Mouse (Mus musculus): ENCODE results near the gene Ube2j2. TPM values are rescaled to one million over a fixed set of nuclear protein-coding genes. Genes with fewer than 3 reads are reported as not detected.

Gene Ube2j2
- polyA plus RNA-seq, 1 experiment: 71.8 TPM

GRCm38 (mm10) chr4:155969043-155969653, 25.5 kb downstream of the Ube2j2 start:
- WGBS: 68% methylated on average over 13 of the region's 13 CpGs

GRCm38 (mm10) chr4:155970286-155970685, 26.7 kb downstream of the Ube2j2 start:
- TF ChIP-seq CTCF (IDR thresholded peaks at IDR 0.05; ENCODE audit: control insufficient read depth, insufficient read depth, low read length) (no peak), POLR2A (IDR thresholded peaks at IDR 0.05; ENCODE audit: borderline replicate concordance, control insufficient read depth, low read depth, low read length) (no peak)
- Histone ChIP-seq H3K27ac (ENCODE audit: control insufficient read depth, insufficient read depth, low read depth, low read length, poor library complexity) (no peak overlapping the region), H3K4me3 (replicated peaks; ENCODE audit: control insufficient read depth, low read depth, low read length) (no peak overlapping the region), H3K4me1 (ENCODE audit: control insufficient read depth, insufficient read depth, low read length) (no peaks in the 10 kb centered on the region)
- WGBS: 59% methylated on average over 5 of the region's 5 CpGs

More at GRCm38 (mm10) chr4:155969043-155969653, 25.5 kb downstream of the Ube2j2 start:
- Histone ChIP-seq H3K4me3 (replicated peaks; ENCODE audit: control insufficient read depth, low read depth, low read length) (no peak overlapping the region), H3K4me1 (ENCODE audit: control insufficient read depth, insufficient read depth, low read length) (no peaks in the 10 kb centered on the region), H3K27ac (ENCODE audit: control insufficient read depth, insufficient read depth, low read depth, low read length, poor library complexity) (no peak overlapping the region)
- TF ChIP-seq CTCF (IDR thresholded peaks at IDR 0.05; ENCODE audit: control insufficient read depth, insufficient read depth, low read length) (no peak), POLR2A (IDR thresholded peaks at IDR 0.05; ENCODE audit: borderline replicate concordance, control insufficient read depth, low read depth, low read length) (no peak)

GRCm38 (mm10) chr4:155972651-155973050, 29.0 kb downstream of the Ube2j2 start:
- 88% methylated on average over 6 of the region's 6 CpGs for WGBS
- Histone ChIP-seq H3K27ac (ENCODE audit: control insufficient read depth, insufficient read depth, low read depth, low read length, poor library complexity) (no peak overlapping the region), H3K4me1 (ENCODE audit: control insufficient read depth, insufficient read depth, low read length) (no peaks in the 10 kb centered on the region), H3K4me3 (replicated peaks; ENCODE audit: control insufficient read depth, low read depth, low read length) (no peak overlapping the region)
- no peak for TF ChIP-seq CTCF (IDR thresholded peaks at IDR 0.05; ENCODE audit: control insufficient read depth, insufficient read depth, low read length)
- TF ChIP-seq POLR2A (IDR thresholded peaks at IDR 0.05; ENCODE audit: borderline replicate concordance, control insufficient read depth, low read depth, low read length): no peak

- WGBS: 76% methylated on average over 2 of the region's 2 CpGs
- TF ChIP-seq CTCF (IDR thresholded peaks at IDR 0.05; ENCODE audit: control insufficient read depth, insufficient read depth, low read length) (no peak), POLR2A (IDR thresholded peaks at IDR 0.05; ENCODE audit: borderline replicate concordance, control insufficient read depth, low read depth, low read length) (no peak)
- no peak overlapping the region for H3K4me3 ChIP-seq (replicated peaks; ENCODE audit: control insufficient read depth, low read depth, low read length)
- H3K27ac ChIP-seq (ENCODE audit: control insufficient read depth, insufficient read depth, low read depth, low read length, poor library complexity): no peak overlapping the region
- no peaks in the 10 kb centered on the region for H3K4me1 ChIP-seq (ENCODE audit: control insufficient read depth, insufficient read depth, low read length)
Measured at GRCm38 (mm10) chr4:155973239-155973638, 29.6 kb downstream of the Ube2j2 start.

- WGBS: 53% methylated on average over 12 of the region's 12 CpGs
Measured at GRCm38 (mm10) chr4:155981436-155982082, 37.9 kb downstream of the Ube2j2 start.

GRCm38 (mm10) chr4:155983788-155984187, 40.2 kb downstream of the Ube2j2 start:
- H3K4me3 ChIP-seq (replicated peaks; ENCODE audit: control insufficient read depth, low read depth, low read length): no peak overlapping the region
- H3K27ac ChIP-seq (ENCODE audit: control insufficient read depth, insufficient read depth, low read depth, low read length, poor library complexity): no peak overlapping the region
- WGBS: 42% methylated on average over 2 of the region's 2 CpGs
- no peak for TF ChIP-seq CTCF (IDR thresholded peaks at IDR 0.05; ENCODE audit: control insufficient read depth, insufficient read depth, low read length)
- no peak for TF ChIP-seq POLR2A (IDR thresholded peaks at IDR 0.05; ENCODE audit: borderline replicate concordance, control insufficient read depth, low read depth, low read length)
- no peaks in the 10 kb centered on the region; the same call in 1 of the 2 replicates for H3K4me1 ChIP-seq (ENCODE audit: control insufficient read depth, insufficient read depth, low read length)

More at GRCm38 (mm10) chr4:155981436-155982082, 37.9 kb downstream of the Ube2j2 start:
- H3K4me3 ChIP-seq (replicated peaks; ENCODE audit: control insufficient read depth, low read depth, low read length): no peak overlapping the region
- no peaks in the 10 kb centered on the region; the same call in 1 of the 2 replicates for H3K4me1 ChIP-seq (ENCODE audit: control insufficient read depth, insufficient read depth, low read length)
- TF ChIP-seq CTCF (IDR thresholded peaks at IDR 0.05; ENCODE audit: control insufficient read depth, insufficient read depth, low read length): no peak
- H3K27ac ChIP-seq (ENCODE audit: control insufficient read depth, insufficient read depth, low read depth, low read length, poor library complexity): no peak overlapping the region

GRCm38 (mm10) chr4:155991211-155991907, 47.7 kb downstream of the Ube2j2 start:
- WGBS: 58% methylated on average over 22 of the region's 22 CpGs
- Histone ChIP-seq H3K4me3 (replicated peaks; ENCODE audit: control insufficient read depth, low read depth, low read length) (peak overlapping the region; percentile 99), H3K4me1 (ENCODE audit: control insufficient read depth, insufficient read depth, low read length) (peaks cover 8% of the 10 kb centered on the region), H3K27ac (ENCODE audit: control insufficient read depth, insufficient read depth, low read depth, low read length, poor library complexity) (peak overlapping the region; percentile 99)
- no peak for TF ChIP-seq CTCF (IDR thresholded peaks at IDR 0.05; ENCODE audit: control insufficient read depth, insufficient read depth, low read length)
- 0 out of 2 replicates have a peak, but pooled peaks have one; percentile 3 for TF ChIP-seq POLR2A (IDR thresholded peaks at IDR 0.05; ENCODE audit: borderline replicate concordance, control insufficient read depth, low read depth, low read length)

GRCm38 (mm10) chr4:155991908-155992230, 48.2 kb downstream of the Ube2j2 start:
- peaks cover 8% of the 10 kb centered on the region for H3K4me1 ChIP-seq (ENCODE audit: control insufficient read depth, insufficient read depth, low read length)
- peak overlapping the region; percentile 99 for H3K27ac ChIP-seq (ENCODE audit: control insufficient read depth, insufficient read depth, low read depth, low read length, poor library complexity)
- peak overlapping the region; percentile 99 for H3K4me3 ChIP-seq (replicated peaks; ENCODE audit: control insufficient read depth, low read depth, low read length)
- TF ChIP-seq POLR2A (IDR thresholded peaks at IDR 0.05; ENCODE audit: borderline replicate concordance, control insufficient read depth, low read depth, low read length): no peak
- no peak for TF ChIP-seq CTCF (IDR thresholded peaks at IDR 0.05; ENCODE audit: control insufficient read depth, insufficient read depth, low read length)
- 13% methylated on average over 37 of the region's 37 CpGs for WGBS
